Mouse (Mus musculus): Measurements from ENCODE around the gene Rapgef1. TPM values are rescaled to one million over a fixed set of nuclear protein-coding genes. Genes with fewer than 3 reads are reported as not detected.
A peak's percentile ranks its signal among the peaks of the same experiment; 100 is the strongest.
"Not testable (repeated sequence)": the region's sequence is repeated elsewhere in the genome, so short reads cannot be mapped to it uniquely, and the experiment has no call there.

Rapgef1 gene
- polyA plus RNA-seq, 1 experiment from 2014 or later = 17.8 TPM

- 82% methylated on average over 5 of the region's 5 CpGs for WGBS
- ATAC-seq = no peak
- Histone ChIP-seq H3K9me3 (replicated peaks) (no peaks in the 10 kb centered on the region), H3K4me3 (no peak overlapping the region), H3K27ac (no peak overlapping the region), H3K4me2 (no peak overlapping the region), H3K27me3 (no peaks in the 10 kb centered on the region), H3K36me3 (ENCODE audit: poor library complexity, severe bottlenecking) (0 out of 2 replicates have a peak, but pooled peaks cover 3% of the 10 kb centered on the region), H3K4me1 (peaks cover 45% of the 10 kb centered on the region), H3K9ac (no peak overlapping the region)
Measured at GRCm38 (mm10) chr2:29624739-29625138, 5.2 kb downstream of the Rapgef1 start.

- H3K4me2 ChIP-seq = no peak overlapping the region
- H3K4me3 ChIP-seq = no peak overlapping the region
- 96% methylated on average over 8 of the region's 8 CpGs for WGBS
- H3K4me1 ChIP-seq = peaks cover 42% of the 10 kb centered on the region
- H3K9me3 ChIP-seq (replicated peaks) = no peaks in the 10 kb centered on the region
- H3K27me3 ChIP-seq = no peaks in the 10 kb centered on the region
- no peak for ATAC-seq
- 0 out of 2 replicates have a peak, but pooled peaks cover 9% of the 10 kb centered on the region for H3K36me3 ChIP-seq (ENCODE audit: poor library complexity, severe bottlenecking)
- no peak overlapping the region for H3K27ac ChIP-seq
- H3K9ac ChIP-seq = no peak overlapping the region
Measured at GRCm38 (mm10) chr2:29625573-29626200, 6.2 kb downstream of the Rapgef1 start.

GRCm38 (mm10) chr2:29627337-29627736 lies 7.8 kb downstream of the Rapgef1 start:
- Histone ChIP-seq H3K9ac (no peak overlapping the region), H3K4me2 (no peak overlapping the region), H3K9me3 (replicated peaks) (no peaks in the 10 kb centered on the region), H3K4me1 (peaks cover 37% of the 10 kb centered on the region), H3K36me3 (ENCODE audit: poor library complexity, severe bottlenecking) (peaks cover 13% of the 10 kb centered on the region; the same call in 1 of the 2 replicates), H3K27me3 (no peaks in the 10 kb centered on the region), H3K4me3 (no peak overlapping the region), H3K27ac (no peak overlapping the region)
- ATAC-seq = no peak
- 67% methylated on average over 3 of the region's 3 CpGs for WGBS

- Histone ChIP-seq H3K4me2 (no peak overlapping the region), H3K4me1 (peaks cover 39% of the 10 kb centered on the region), H3K36me3 (ENCODE audit: poor library complexity, severe bottlenecking) (peaks cover 13% of the 10 kb centered on the region; the same call in 1 of the 2 replicates), H3K9ac (no peak overlapping the region), H3K4me3 (no peak overlapping the region), H3K27me3 (no peaks in the 10 kb centered on the region), H3K9me3 (replicated peaks) (no peaks in the 10 kb centered on the region), H3K27ac (no peak overlapping the region)
- 68% methylated on average over 5 of the region's 5 CpGs for WGBS
- ATAC-seq = no peak
Measured at GRCm38 (mm10) chr2:29628186-29628585, 8.7 kb downstream of the Rapgef1 start.

- H3K9me3 ChIP-seq (replicated peaks) = no peaks in the 10 kb centered on the region
- peaks cover 13% of the 10 kb centered on the region; the same call in 1 of the 2 replicates for H3K36me3 ChIP-seq (ENCODE audit: poor library complexity, severe bottlenecking)
- H3K4me2 ChIP-seq = no peak overlapping the region
- H3K27ac ChIP-seq = no peak overlapping the region
- H3K27me3 ChIP-seq = no peaks in the 10 kb centered on the region
- H3K4me1 ChIP-seq = peaks cover 43% of the 10 kb centered on the region
- WGBS = 84% methylated on average over 5 of the region's 5 CpGs
- ATAC-seq = no peak
- H3K4me3 ChIP-seq = no peak overlapping the region
- H3K9ac ChIP-seq = no peak overlapping the region
Measured at GRCm38 (mm10) chr2:29628763-29629181, 9.3 kb downstream of the Rapgef1 start.

- Histone ChIP-seq H3K9me3 (replicated peaks) (no peaks in the 10 kb centered on the region), H3K4me3 (no peak overlapping the region), H3K27me3 (no peaks in the 10 kb centered on the region), H3K9ac (no peak overlapping the region), H3K36me3 (ENCODE audit: poor library complexity, severe bottlenecking) (peaks cover 13% of the 10 kb centered on the region; the same call in 1 of the 2 replicates), H3K27ac (no peak overlapping the region), H3K4me2 (no peak overlapping the region), H3K4me1 (peaks cover 44% of the 10 kb centered on the region)
- ATAC-seq = no peak
- 81% methylated on average over 2 of the region's 2 CpGs for WGBS
Measured at GRCm38 (mm10) chr2:29629311-29629710, 9.8 kb downstream of the Rapgef1 start.

GRCm38 (mm10) chr2:29630141-29630771 lies 10.7 kb downstream of the Rapgef1 start:
- peaks cover 50% of the 10 kb centered on the region for H3K4me1 ChIP-seq
- H3K36me3 ChIP-seq (ENCODE audit: poor library complexity, severe bottlenecking) = peaks cover 13% of the 10 kb centered on the region; the same call in 1 of the 2 replicates
- no peaks in the 10 kb centered on the region for H3K27me3 ChIP-seq

GRCm38 (mm10) chr2:29631020-29631419 lies 11.5 kb downstream of the Rapgef1 start:
- Histone ChIP-seq H3K4me1 (peaks cover 50% of the 10 kb centered on the region), H3K27me3 (no peaks in the 10 kb centered on the region), H3K4me2 (no peak overlapping the region), H3K9ac (no peak overlapping the region), H3K36me3 (ENCODE audit: poor library complexity, severe bottlenecking) (peaks cover 13% of the 10 kb centered on the region; the same call in 1 of the 2 replicates), H3K4me3 (no peak overlapping the region), H3K27ac (no peak overlapping the region), H3K9me3 (replicated peaks) (no peaks in the 10 kb centered on the region)
- ATAC-seq = no peak

More at GRCm38 (mm10) chr2:29630141-29630771, 10.7 kb downstream of the Rapgef1 start:
- Histone ChIP-seq H3K4me2 (no peak overlapping the region), H3K27ac (no peak overlapping the region), H3K9ac (no peak overlapping the region), H3K9me3 (replicated peaks) (no peaks in the 10 kb centered on the region), H3K4me3 (no peak overlapping the region)
- ATAC-seq = no peak
- WGBS = 94% methylated on average over 10 of the region's 10 CpGs

- not testable (repeated sequence) for H3K9me3 ChIP-seq (replicated peaks); H3K27me3 ChIP-seq; H3K4me3 ChIP-seq; ATAC-seq; H3K9ac ChIP-seq; H3K4me2 ChIP-seq; H3K27ac ChIP-seq
- H3K4me1 ChIP-seq = peaks cover 50% of the 10 kb centered on the region
- peaks cover 13% of the 10 kb centered on the region; the same call in 1 of the 2 replicates for H3K36me3 ChIP-seq (ENCODE audit: poor library complexity, severe bottlenecking)
- 74% methylated on average over 12 of the region's 12 CpGs for WGBS
Measured at GRCm38 (mm10) chr2:29631564-29632167, 12.1 kb downstream of the Rapgef1 start.

GRCm38 (mm10) chr2:29632168-29632662 lies 12.7 kb downstream of the Rapgef1 start:
- H3K9ac ChIP-seq = no peak overlapping the region
- no peak overlapping the region for H3K4me3 ChIP-seq
- no peak overlapping the region for H3K4me2 ChIP-seq
- H3K9me3 ChIP-seq (replicated peaks) = no peaks in the 10 kb centered on the region
- H3K27ac ChIP-seq = no peak overlapping the region
- WGBS = 74% methylated on average over 3 of the region's 3 CpGs
- H3K36me3 ChIP-seq (ENCODE audit: poor library complexity, severe bottlenecking) = peaks cover 13% of the 10 kb centered on the region; the same call in 1 of the 2 replicates
- no peak for ATAC-seq
- peaks cover 50% of the 10 kb centered on the region for H3K4me1 ChIP-seq
- H3K27me3 ChIP-seq = no peaks in the 10 kb centered on the region

- Histone ChIP-seq H3K4me3 (no peak overlapping the region), H3K9me3 (replicated peaks) (no peaks in the 10 kb centered on the region), H3K4me2 (no peak overlapping the region), H3K27me3 (no peaks in the 10 kb centered on the region), H3K36me3 (ENCODE audit: poor library complexity, severe bottlenecking) (peaks cover 17% of the 10 kb centered on the region), H3K4me1 (peaks cover 45% of the 10 kb centered on the region), H3K9ac (no peak overlapping the region), H3K27ac (peak overlapping the region; percentile 8)
- peak; percentile 58; the same call in 1 of the 2 replicates for ATAC-seq
- WGBS = 50% methylated on average over 6 of the region's 6 CpGs
Measured at GRCm38 (mm10) chr2:29633101-29633554, 13.6 kb downstream of the Rapgef1 start.

GRCm38 (mm10) chr2:29633782-29634181 lies 14.3 kb downstream of the Rapgef1 start:
- H3K36me3 ChIP-seq (ENCODE audit: poor library complexity, severe bottlenecking) = peaks cover 16% of the 10 kb centered on the region

More at GRCm38 (mm10) chr2:29633782-29634181, 14.3 kb downstream of the Rapgef1 start:
- ATAC-seq = no peak
- Histone ChIP-seq H3K4me1 (peaks cover 38% of the 10 kb centered on the region), H3K4me3 (no peak overlapping the region), H3K27me3 (no peaks in the 10 kb centered on the region), H3K4me2 (no peak overlapping the region), H3K27ac (no peak overlapping the region), H3K9ac (no peak overlapping the region), H3K9me3 (replicated peaks) (no peaks in the 10 kb centered on the region)
- 86% methylated on average over 3 of the region's 3 CpGs for whole genome bisulfite sequencing
